Mouse (Mus musculus) retina, postnatal 1 day (tissue): ENCODE measurements at regions not wholly inside any gene's neighbourhood (a gene's known extent, or its start where the extent isn't known, plus 50 kb on each side); places are given as distances from the start of the nearest gene placed in this dataset.

Experiments
- DNase-seq: peaks from one replicate; pipeline ENCODE4 v3.0.0-alpha.2; 2012

GRCm38 (mm10) chr9:122568691-122569441, 178.3 kb upstream of the Topaz1 start:
- peak; percentile 69 for DNase-seq

DNA sequence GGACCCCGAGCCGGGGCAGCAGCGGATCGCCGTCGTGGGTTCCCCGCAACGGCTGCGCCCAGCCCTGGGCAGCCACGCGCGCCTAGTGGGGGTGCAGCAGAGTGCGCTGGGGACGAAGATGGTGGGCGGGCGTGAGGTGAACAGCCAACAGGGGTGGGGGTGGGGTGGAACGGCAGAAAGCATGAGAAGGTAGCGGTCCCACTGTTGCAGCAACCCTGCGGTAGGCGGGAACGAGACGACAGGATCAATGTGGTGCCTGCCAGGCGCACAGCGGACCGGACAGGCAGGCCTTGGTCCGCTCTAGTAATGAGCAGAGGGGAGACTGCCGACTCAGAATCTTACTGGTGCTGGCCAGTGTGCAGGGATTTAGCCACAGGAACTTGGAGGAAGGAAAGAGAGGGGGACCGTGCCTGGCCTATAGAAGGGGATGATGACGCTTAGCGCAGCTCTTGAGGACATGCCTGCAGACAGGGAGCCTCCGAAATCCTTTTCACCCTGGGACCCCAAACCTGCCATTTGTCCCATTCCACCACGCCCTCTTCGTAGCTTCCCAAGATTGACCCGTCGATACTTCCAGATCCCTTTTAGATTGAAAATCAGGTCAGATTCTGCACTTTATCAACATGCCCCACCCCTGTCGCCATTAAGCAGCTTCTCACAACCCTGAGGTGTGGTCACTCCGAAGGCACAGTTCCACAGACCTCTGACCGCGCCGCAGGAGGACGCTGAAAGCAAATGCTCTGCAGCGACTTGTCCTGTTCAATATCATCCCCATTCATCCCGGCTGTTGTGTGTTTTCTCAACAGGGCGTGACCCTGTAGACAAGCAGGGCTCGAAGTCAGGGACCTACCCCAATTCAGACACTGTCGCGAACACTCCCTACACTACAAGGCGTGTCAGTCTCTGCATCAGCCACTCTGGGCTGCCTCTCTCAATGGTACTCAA, 177.4 kb upstream of the Topaz1 start:
- peak; percentile 35 for DNase-seq

GRCm38 (mm10) chr9:122571001-122571400, 176.1 kb upstream of the Topaz1 start:
- DNase-seq: no peak

DNA sequence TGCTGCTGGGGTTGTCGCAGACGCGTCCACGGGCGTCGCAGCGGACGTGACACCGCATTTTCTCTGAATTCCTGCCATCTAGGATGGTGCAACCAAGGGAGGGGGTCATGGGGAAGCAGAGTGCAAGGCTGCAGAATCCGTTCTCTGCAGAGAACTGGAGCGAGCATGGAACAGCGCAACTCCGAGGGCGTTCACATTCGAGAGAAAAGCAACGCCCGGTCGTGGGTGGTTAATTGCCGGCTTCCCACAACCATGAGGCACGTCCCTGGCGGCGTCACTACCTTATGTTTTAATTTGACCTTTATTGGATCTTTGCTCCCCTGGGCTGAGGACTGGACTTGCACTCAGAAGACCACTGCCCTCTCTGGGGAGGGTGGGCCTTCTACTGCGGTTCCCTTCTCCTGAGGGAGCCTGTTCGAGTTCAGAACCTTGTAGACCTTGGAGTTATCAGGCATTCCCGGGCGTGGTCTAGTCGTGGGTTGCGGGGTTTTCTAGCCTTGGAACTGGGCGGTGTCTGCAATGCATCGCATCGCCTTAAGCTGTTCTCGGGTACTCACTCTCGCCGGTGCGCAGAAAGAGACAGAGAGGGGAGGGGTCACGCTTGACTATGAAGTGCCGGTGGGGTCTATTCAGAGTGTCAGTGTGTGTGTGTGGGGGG, 175.6 kb upstream of the Topaz1 start:
- DNase-seq: peak; percentile 29

- DNase-seq: peak; percentile 85
Observed at GRCm38 (mm10) chr9:122572060-122572835, 174.9 kb upstream of the Topaz1 start.

DNA sequence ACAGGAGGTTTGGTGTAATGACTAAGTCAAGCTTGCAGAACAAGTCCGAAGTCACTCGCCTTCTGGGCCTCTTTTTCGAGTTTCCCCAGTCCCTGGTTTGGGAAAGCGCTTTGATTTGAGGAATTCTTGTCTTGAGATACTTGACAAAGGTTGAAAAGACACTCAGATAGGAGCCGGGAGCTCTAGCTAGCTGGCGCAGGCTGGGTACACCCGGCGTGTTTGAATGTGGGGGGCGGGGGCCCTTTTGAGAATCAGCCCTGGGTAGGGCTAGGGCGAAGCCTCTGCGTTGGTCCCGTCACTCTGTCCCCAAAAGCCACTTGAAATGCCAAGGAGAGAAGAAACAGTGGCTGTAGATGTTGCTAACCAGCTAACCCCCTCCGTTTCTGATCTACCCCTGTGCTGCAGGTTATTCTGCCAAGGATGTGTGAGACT, 174.3 kb upstream of the Topaz1 start:
- no peak for DNase-seq

DNA sequence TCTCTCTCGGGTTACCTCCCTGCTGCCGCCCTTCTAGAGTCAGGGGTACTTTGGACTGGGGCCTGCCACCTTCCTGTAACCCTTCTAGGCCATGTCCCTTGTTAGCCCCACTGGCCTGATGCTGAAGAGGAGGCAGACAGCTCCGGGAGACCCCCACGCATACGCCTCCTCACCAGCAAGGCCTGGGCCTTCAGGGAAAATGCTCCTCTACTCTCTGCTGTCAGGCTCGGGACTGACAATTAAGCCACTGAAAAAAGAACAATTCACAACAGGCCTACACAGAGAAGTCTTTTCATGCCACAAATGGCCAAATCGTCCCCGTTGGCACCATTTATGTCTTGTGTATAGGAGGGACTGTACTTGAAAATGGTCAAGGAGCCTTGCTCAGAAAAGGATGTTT, 161.9 kb upstream of the Topaz1 start:
- DNase-seq: no peak

- DNase-seq: no peak
Observed at GRCm38 (mm10) chr9:122586421-122586820, 160.7 kb upstream of the Topaz1 start.

GRCm38 (mm10) chr9:122586986-122587385, 160.2 kb upstream of the Topaz1 start:
- DNase-seq: no peak

- no peak for DNase-seq
Observed at GRCm38 (mm10) chr9:122588246-122588645, 158.9 kb upstream of the Topaz1 start.

- DNase-seq: peak; percentile 65
Observed at GRCm38 (mm10) chr9:122592820-122593615, 154.1 kb upstream of the Topaz1 start.

- DNase-seq: peak; percentile 30
Observed at GRCm38 (mm10) chr9:122595120-122595943, 151.8 kb upstream of the Topaz1 start.

- no peak for DNase-seq
Observed at GRCm38 (mm10) chr9:122603106-122603505, 144.0 kb upstream of the Topaz1 start.

- DNase-seq: no peak
Observed at GRCm38 (mm10) chr9:122609616-122610015, 137.5 kb upstream of the Topaz1 start.

GRCm38 (mm10) chr9:122610918-122611317, 136.2 kb upstream of the Topaz1 start:
- no peak for DNase-seq

DNA sequence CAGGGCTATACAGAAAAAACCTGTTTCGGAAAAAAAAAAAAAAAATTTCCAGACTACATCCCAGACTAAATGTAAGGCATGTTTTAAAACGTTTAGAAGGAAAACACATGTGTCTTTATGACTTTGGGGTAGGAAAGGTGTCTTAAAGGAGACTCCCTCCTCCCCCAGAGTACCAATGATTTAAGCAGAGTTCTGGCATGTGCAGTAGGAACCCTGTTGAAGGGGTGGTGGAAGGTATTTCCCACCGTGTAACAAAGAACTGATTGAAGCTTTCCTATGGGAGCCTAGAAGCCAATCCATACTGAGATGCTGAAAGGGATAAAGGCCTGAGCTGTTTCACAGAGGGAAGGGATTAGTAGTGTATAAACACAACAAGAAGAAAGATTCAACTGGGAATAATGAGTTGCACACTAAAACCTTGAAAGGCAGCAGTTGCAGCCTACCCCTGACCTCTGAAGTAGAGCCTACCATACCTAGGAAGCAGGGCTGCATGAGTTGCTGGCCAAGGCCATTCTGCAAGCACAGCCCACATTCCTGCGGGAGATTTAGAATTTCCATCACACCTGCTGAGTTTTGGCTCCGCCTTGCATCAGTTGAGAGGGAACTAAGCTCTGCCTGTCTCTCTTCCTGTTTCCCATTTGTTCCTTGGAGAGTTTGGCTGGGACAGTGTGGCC, 132.4 kb upstream of the Topaz1 start:
- no peak for DNase-seq

DNA sequence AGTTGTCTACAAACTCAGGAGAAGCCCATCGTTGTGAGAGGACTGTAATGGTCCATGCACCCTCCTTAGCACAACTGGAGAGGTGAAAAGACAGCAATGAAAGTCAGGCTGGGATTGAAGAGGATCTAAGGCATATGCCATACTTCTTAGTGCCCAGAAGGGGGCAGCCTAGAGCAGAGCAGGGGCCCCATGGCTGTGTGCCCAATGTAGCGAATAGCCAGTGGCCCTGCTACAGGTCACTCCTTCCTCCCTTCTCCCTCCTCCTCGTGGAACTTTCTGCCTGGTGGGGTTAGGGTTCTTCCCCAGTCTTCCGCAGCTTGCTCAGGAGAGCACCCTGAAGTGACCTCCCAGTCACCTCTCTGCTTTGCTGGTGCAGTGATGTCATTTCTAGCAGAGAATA, 131.8 kb upstream of the Topaz1 start:
- peak; percentile 61 for DNase-seq

- DNase-seq: peak; percentile 15
Observed at GRCm38 (mm10) chr9:122617793-122618192, 129.4 kb upstream of the Topaz1 start.

DNA sequence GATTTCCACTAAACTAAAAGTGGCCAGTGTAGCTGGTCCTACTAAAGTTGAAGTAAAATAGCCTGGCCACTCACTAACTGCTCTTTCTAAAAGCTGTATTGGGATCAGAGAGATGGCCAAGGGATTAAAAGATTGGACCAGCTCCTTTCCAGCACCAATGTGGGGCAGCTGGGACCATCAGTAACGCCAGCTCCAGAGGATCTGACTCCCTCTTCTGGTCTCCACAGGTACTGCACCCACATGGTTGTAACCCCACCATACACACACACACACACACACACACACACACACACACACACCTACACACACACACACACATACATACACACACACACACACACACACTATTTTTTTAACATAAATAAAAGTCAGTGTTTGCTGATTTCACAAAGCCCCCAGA, 122.1 kb upstream of the Topaz1 start:
- no peak for DNase-seq

GRCm38 (mm10) chr9:122626346-122626745, 120.8 kb upstream of the Topaz1 start:
- no peak for DNase-seq
